Mouse (Mus musculus): ENCODE results near the gene Cd72.

- TF ChIP-seq CTCF (IDR thresholded peaks at IDR 0.05; ENCODE audit: low read depth, low read length), result no peak
- TF ChIP-seq POLR2A (IDR thresholded peaks at IDR 0.05; ENCODE audit: extremely low read depth, insufficient read depth, low read length), result no peak
Measured at GRCm38 (mm10) chr4:43483535-43484091, 29.2 kb upstream of the Cd72 start, which contains the start of gene Sit1.

All from liver, adult 2 months (tissue).